Mouse (Mus musculus) heart, embryonic 12.5 days (tissue): ENCODE data around the gene Hist1h4b. TPM values are rescaled to one million over a fixed set of nuclear protein-coding genes. Genes with fewer than 3 reads are reported as not detected.
"Not testable (repeated sequence)": the region's sequence is repeated elsewhere in the genome, so short reads cannot be mapped to it uniquely, and the experiment has no call there.

Experiments used
- ATAC-seq: fragments of 200-750 bp; cut with Nextera tagmentation; 2 replicates; pipeline ENCODE4 v1.8.0; 2017; ENCODE audit warnings: moderate TSS enrichment, moderate library complexity; ENCODE audit not compliant: insufficient number of reproducible peaks, low FRiP score
- H3K27ac ChIP-seq: fragments of 300-500 bp; sonication (generic); 2 replicates; pipeline ENCODE4 v1.5.1; 2016; ENCODE audit warnings: mild to moderate bottlenecking, moderate library complexity; ENCODE audit not compliant: poor library complexity, severe bottlenecking
- H3K27me3 ChIP-seq: fragments of 300-500 bp; sonication (generic); replicated peaks from 2 replicates; pipeline ENCODE4 v1.6.1; 2016; ENCODE audit warnings: mild to moderate bottlenecking, moderate library complexity
- H3K36me3 ChIP-seq: fragments of 300-500 bp; sonication (generic); 2 replicates; pipeline ENCODE4 v1.6.1; 2016; ENCODE audit warnings: mild to moderate bottlenecking, moderate library complexity
- H3K4me1 ChIP-seq: fragments of 300-500 bp; sonication (generic); replicated peaks from 2 replicates; pipeline ENCODE4 v1.6.1; 2016; ENCODE audit warnings: mild to moderate bottlenecking
- H3K4me2 ChIP-seq: fragments of 300-500 bp; sonication (generic); 2 replicates; pipeline ENCODE4 v1.6.1; 2016; ENCODE audit warnings: mild to moderate bottlenecking, moderate library complexity
- H3K4me3 ChIP-seq: fragments of 300-500 bp; sonication (generic); 2 replicates; pipeline ENCODE4 v1.5.1; 2016; ENCODE audit warnings: mild to moderate bottlenecking
- H3K9ac ChIP-seq: fragments of 300-500 bp; sonication (generic); 2 replicates; pipeline ENCODE4 v1.6.1; 2016; ENCODE audit warnings: mild to moderate bottlenecking, moderate library complexity
- H3K9me3 ChIP-seq: fragments of 300-500 bp; sonication (generic); replicated peaks from 2 replicates; pipeline ENCODE4 v1.6.1; 2016; ENCODE audit warnings: mild to moderate bottlenecking, moderate library complexity
- WGBS: fragments of 180-500 bp; shearing (Covaris S2); methylation state at CpG from one replicate; pipeline ENCODE4 v1.1.7; 2016; 5-methylcytosine and 5-hydroxymethylcytosine counted together
- polyA plus RNA-seq: library from polyadenylated mRNA; unstranded; fragments of >200 nt; fragmentation: Nextera tagmentation; extraction: Ambion mirVana; gene quantifications from 2 replicates; pipeline ENCODE4 v1.2.1, GENCODE M21; 2016

Gene Hist1h4b
- polyA plus RNA-seq, 1 experiment from 2014 or later = 2.1 TPM

GRCm38 (mm10) chr13:23759916-23760239 lies 3.1 kb downstream of the Hist1h4b start:
- peak overlapping the region; percentile 53 for H3K4me3 ChIP-seq
- H3K36me3 ChIP-seq = no peaks in the 10 kb centered on the region
- H3K4me2 ChIP-seq = peak overlapping the region; percentile 83
- no peak for ATAC-seq
- H3K9me3 ChIP-seq = no peaks in the 10 kb centered on the region
- H3K4me1 ChIP-seq = peaks cover 27% of the 10 kb centered on the region
- WGBS = 60% methylated on average over 1 of the region's 1 CpGs
- no peaks in the 10 kb centered on the region for H3K27me3 ChIP-seq
- 0 out of 2 replicates have a peak overlapping the region, but pooled peaks have one; percentile 52 for H3K9ac ChIP-seq
- H3K27ac ChIP-seq = peak overlapping the region; percentile 94

GRCm38 (mm10) chr13:23760240-23760971 lies 3.6 kb downstream of the Hist1h4b start:
- Histone ChIP-seq H3K4me2 (peak overlapping the region; percentile 83), H3K4me3 (peak overlapping the region; percentile 53), H3K27me3 (no peaks in the 10 kb centered on the region), H3K4me1 (peaks cover 28% of the 10 kb centered on the region), H3K27ac (peak overlapping the region; percentile 94), H3K9me3 (no peaks in the 10 kb centered on the region), H3K36me3 (no peaks in the 10 kb centered on the region), H3K9ac (peak overlapping the region; percentile 52)
- 0 out of 2 replicates have a peak, but pooled peaks have one; percentile 0 for ATAC-seq
- WGBS = 2% methylated on average over 26 of the region's 27 CpGs

GRCm38 (mm10) chr13:23760972-23761864 lies 4.4 kb downstream of the Hist1h4b start, which contains the start of gene Hist1h4a:
TSS of gene Hist1h4a (minus strand) at chr13:23761230.
- Histone ChIP-seq H3K36me3 (no peaks in the 10 kb centered on the region), H3K9me3 (no peaks in the 10 kb centered on the region), H3K27me3 (no peaks in the 10 kb centered on the region), H3K4me1 (peaks cover 28% of the 10 kb centered on the region), H3K4me2 (peak within 1 kb of the TSS; percentile 83), H3K27ac (peak within 1 kb of the TSS; percentile 94), H3K4me3 (peak within 1 kb of the TSS; percentile 53), H3K9ac (peak within 1 kb of the TSS; percentile 78)
- ATAC-seq = peak; percentile 82
- under 1% methylated on average over 67 of the region's 72 CpGs for WGBS

GRCm38 (mm10) chr13:23761871-23762821 lies 5.3 kb downstream of the Hist1h4b start, which contains the start of gene Hist1h3a:
TSS of gene Hist1h3a (minus strand) at chr13:23762386.
- Histone ChIP-seq H3K4me3 (peak within 1 kb of the TSS; percentile 57), H3K9ac (peak within 1 kb of the TSS; percentile 81), H3K27ac (peak within 1 kb of the TSS; percentile 94), H3K4me2 (peak within 1 kb of the TSS; percentile 83), H3K4me1 (peaks cover 28% of the 10 kb centered on the region)
- peak; percentile 68 for ATAC-seq
- H3K27me3 ChIP-seq, H3K36me3 ChIP-seq, H3K9me3 ChIP-seq: not testable (repeated sequence)
- WGBS = under 1% methylated on average over 36 of the region's 52 CpGs

- Histone ChIP-seq H3K4me2 (peak overlapping the region; percentile 80), H3K4me3 (peak overlapping the region; percentile 57), H3K4me1 (peaks cover 24% of the 10 kb centered on the region), H3K27ac (peak overlapping the region; percentile 94), H3K27me3 (no peaks in the 10 kb centered on the region), H3K9me3 (no peaks in the 10 kb centered on the region), H3K36me3 (no peaks in the 10 kb centered on the region), H3K9ac (peak overlapping the region; percentile 81)
- ATAC-seq = no peak
- 1% methylated on average over 10 of the region's 10 CpGs for WGBS
Measured at GRCm38 (mm10) chr13:23763242-23763585, 6.4 kb downstream of the Hist1h4b start.

- 3% methylated on average over 34 of the region's 34 CpGs for WGBS
- peak; percentile 78 for ATAC-seq
Measured at GRCm38 (mm10) chr13:23763586-23764323, 6.9 kb downstream of the Hist1h4b start, which contains the start of gene Hist1h1a. TSS of gene Hist1h1a (plus strand) at chr13:23763666.

GRCm38 (mm10) chr13:23764324-23765171 lies 7.7 kb downstream of the Hist1h4b start:
- Histone ChIP-seq H3K9ac (peak overlapping the region; percentile 81), H3K27me3 (no peaks in the 10 kb centered on the region), H3K36me3 (no peaks in the 10 kb centered on the region), H3K27ac (peak overlapping the region; percentile 94), H3K4me1 (peaks cover 27% of the 10 kb centered on the region), H3K9me3 (no peaks in the 10 kb centered on the region), H3K4me3 (peak overlapping the region; percentile 57), H3K4me2 (peak overlapping the region; percentile 80)
- no peak for ATAC-seq
- 38% methylated on average over 12 of the region's 12 CpGs for WGBS

More at GRCm38 (mm10) chr13:23763586-23764323, 6.9 kb downstream of the Hist1h4b start, which contains the start of gene Hist1h1a:
- Histone ChIP-seq H3K4me2 (peak within 1 kb of the TSS; percentile 80), H3K27ac (peak within 1 kb of the TSS; percentile 94), H3K36me3 (no peaks in the 10 kb centered on the region), H3K9ac (peak within 1 kb of the TSS; percentile 81), H3K4me3 (peak within 1 kb of the TSS; percentile 57), H3K4me1 (peaks cover 26% of the 10 kb centered on the region), H3K27me3 (no peaks in the 10 kb centered on the region), H3K9me3 (no peaks in the 10 kb centered on the region)

- no peak overlapping the region for H3K4me2 ChIP-seq
- no peak overlapping the region for H3K4me3 ChIP-seq
Measured at GRCm38 (mm10) chr13:23765172-23765513, 8.3 kb downstream of the Hist1h4b start.

GRCm38 (mm10) chr13:23766772-23767171 lies 10.0 kb downstream of the Hist1h4b start:
- H3K9ac ChIP-seq = no peak overlapping the region
- H3K4me2 ChIP-seq = no peak overlapping the region
- H3K9me3 ChIP-seq = no peaks in the 10 kb centered on the region
- H3K4me3 ChIP-seq = no peak overlapping the region
- no peak for ATAC-seq
- H3K27ac ChIP-seq = no peak overlapping the region
- H3K4me1 ChIP-seq = peaks cover 20% of the 10 kb centered on the region
- no peaks in the 10 kb centered on the region for H3K36me3 ChIP-seq
- H3K27me3 ChIP-seq = no peaks in the 10 kb centered on the region

More at GRCm38 (mm10) chr13:23765172-23765513, 8.3 kb downstream of the Hist1h4b start:
- Histone ChIP-seq H3K4me1 (peaks cover 24% of the 10 kb centered on the region), H3K27me3 (no peaks in the 10 kb centered on the region), H3K9me3 (no peaks in the 10 kb centered on the region), H3K36me3 (no peaks in the 10 kb centered on the region), H3K9ac (no peak overlapping the region), H3K27ac (no peak overlapping the region)
- 66% methylated on average over 1 of the region's 1 CpGs for WGBS
- no peak for ATAC-seq
